Mouse (Mus musculus) inflammation-experienced regulatory T-cells (primary cell): Measurements from ENCODE around the gene Tshr. TPM values are rescaled to one million over a fixed set of nuclear protein-coding genes. Genes with fewer than 3 reads are reported as not detected.

Source experiments
- polyA plus RNA-seq, 2 experiments: library from polyadenylated mRNA; unstranded; fragments of 100-300 nt; shearing (Covaris generic); gene quantifications; one replicate each; pipeline ENCODE4 v1.2.1; 2017

Gene Tshr
- 1 to 10 TPM in 1 of 2 experiments, not detected in 1; 1.4 TPM for polyA plus RNA-seq

GRCm38 (mm10) chr12:91384281-91385017, at the start of gene Tshr, which contains the start of gene Cep128:
Gene Tshr, plus strand, starts transcription at chr12:91384563.
Gene Cep128, minus strand, starts transcription at chr12:91384409.

GRCm38 (mm10) chr12:91589847-91590690, 205.7 kb downstream of the Tshr start, which contains the start of gene Gtf2a1:
Gene Gtf2a1, minus strand, starts transcription at chr12:91590487.

Other genes starting within 250 kb of the Tshr start
- 1 to 10 TPM; 4.3 to 6.0 TPM for gene Cep128, start 154 bp upstream of the Tshr start, polyA plus RNA-seq
- 10 to 100 TPM; 28.6 to 36.0 TPM for gene Gtf2a1, start 205.9 kb downstream of the Tshr start, polyA plus RNA-seq